Mouse (Mus musculus) hindbrain, embryonic 10.5 days (tissue): ENCODE data around the gene 4930451I11Rik. TPM values are rescaled to one million over a fixed set of nuclear protein-coding genes. Genes with fewer than 3 reads are reported as not detected.

Experiments
- DNase-seq: peaks from one replicate; pipeline ENCODE4 v3.0.0-alpha.2; 2017; ENCODE audit warnings: low spot score
- H3K27ac ChIP-seq: fragments of 300-500 bp; sonication (generic); 2 replicates; pipeline ENCODE4 v1.5.1; 2016; ENCODE audit warnings: mild to moderate bottlenecking, moderate library complexity
- H3K27me3 ChIP-seq: fragments of 300-500 bp; sonication (generic); 2 replicates; pipeline ENCODE4 v1.6.1; 2016; ENCODE audit warnings: mild to moderate bottlenecking; ENCODE audit not compliant: poor library complexity, insufficient read depth, severe bottlenecking
- H3K36me3 ChIP-seq: fragments of 300-500 bp; sonication (generic); 2 replicates; pipeline ENCODE4 v1.6.1; 2016; ENCODE audit warnings: mild to moderate bottlenecking, moderate library complexity
- H3K4me1 ChIP-seq: fragments of 300-500 bp; sonication (generic); replicated peaks from 2 replicates; pipeline ENCODE4 v1.6.1; 2016; ENCODE audit warnings: mild to moderate bottlenecking
- H3K4me3 ChIP-seq: fragments of 300-500 bp; sonication (generic); 2 replicates; pipeline ENCODE4 v1.5.1; 2016; ENCODE audit warnings: mild to moderate bottlenecking, moderate library complexity
- H3K9me3 ChIP-seq: fragments of 300-500 bp; sonication (generic); 2 replicates; pipeline ENCODE4 v1.6.1; 2016; ENCODE audit warnings: mild to moderate bottlenecking, moderate library complexity
- WGBS: fragments of 180-500 bp; shearing (Covaris S2); methylation state at CpG from one replicate; pipeline ENCODE4 v1.1.7; 2016; 5-methylcytosine and 5-hydroxymethylcytosine counted together
- polyA plus RNA-seq: library from polyadenylated mRNA; unstranded; fragments of >200 nt; fragmentation: Nextera tagmentation; extraction: Ambion mirVana; gene quantifications from 2 replicates; pipeline ENCODE4 v1.2.1, GENCODE M21; 2016

The 4930451I11Rik gene
- polyA plus RNA-seq, 1 experiment from 2014 or later, result not detected

GRCm38 (mm10) chr7:126855641-126856040 is 24.2 kb upstream of the 4930451I11Rik start:
- DNase-seq, result no peak
- no peak overlapping the region for H3K4me3 ChIP-seq
- WGBS, result 89% methylated on average over 3 of the region's 3 CpGs
- H3K27ac ChIP-seq, result no peak overlapping the region
- peaks cover 9% of the 10 kb centered on the region for H3K27me3 ChIP-seq
- H3K9me3 ChIP-seq, result no peaks in the 10 kb centered on the region
- H3K36me3 ChIP-seq, result peaks cover 98% of the 10 kb centered on the region
- H3K4me1 ChIP-seq, result peaks cover 22% of the 10 kb centered on the region

GRCm38 (mm10) chr7:126853454-126853853 is 22.0 kb upstream of the 4930451I11Rik start:
- peaks cover 36% of the 10 kb centered on the region for H3K4me1 ChIP-seq

GRCm38 (mm10) chr7:126851192-126851591 is 19.8 kb upstream of the 4930451I11Rik start:
- no peaks in the 10 kb centered on the region for H3K9me3 ChIP-seq
- peaks cover 49% of the 10 kb centered on the region for H3K27me3 ChIP-seq
- peaks cover 57% of the 10 kb centered on the region for H3K36me3 ChIP-seq
- peaks cover 50% of the 10 kb centered on the region for H3K4me1 ChIP-seq
- H3K27ac ChIP-seq, result 0 out of 2 replicates have a peak overlapping the region, but pooled peaks have one; percentile 24
- DNase-seq, result no peak
- H3K4me3 ChIP-seq, result no peak overlapping the region
- 32% methylated on average over 12 of the region's 12 CpGs for WGBS

More at GRCm38 (mm10) chr7:126853454-126853853, 22.0 kb upstream of the 4930451I11Rik start:
- Histone ChIP-seq H3K36me3 (peaks cover 80% of the 10 kb centered on the region), H3K27ac (no peak overlapping the region), H3K27me3 (peaks cover 31% of the 10 kb centered on the region), H3K9me3 (no peaks in the 10 kb centered on the region), H3K4me3 (no peak overlapping the region)
- no peak for DNase-seq
- 95% methylated on average over 5 of the region's 5 CpGs for WGBS

GRCm38 (mm10) chr7:126850161-126850560 is 18.7 kb upstream of the 4930451I11Rik start:
- Histone ChIP-seq H3K27ac (no peak overlapping the region), H3K4me1 (peaks cover 50% of the 10 kb centered on the region), H3K4me3 (no peak overlapping the region), H3K36me3 (peaks cover 47% of the 10 kb centered on the region), H3K9me3 (no peaks in the 10 kb centered on the region), H3K27me3 (peaks cover 49% of the 10 kb centered on the region)
- 93% methylated on average over 6 of the region's 6 CpGs for whole genome bisulfite sequencing
- no peak for DNase-seq

GRCm38 (mm10) chr7:126848794-126849193 is 17.4 kb upstream of the 4930451I11Rik start:
- Histone ChIP-seq H3K27me3 (peaks cover 49% of the 10 kb centered on the region), H3K27ac (peak overlapping the region; percentile 85), H3K4me3 (peak overlapping the region; percentile 73), H3K9me3 (no peaks in the 10 kb centered on the region), H3K4me1 (peaks cover 50% of the 10 kb centered on the region), H3K36me3 (peaks cover 33% of the 10 kb centered on the region)
- no peak for DNase-seq
- 26% methylated on average over 10 of the region's 10 CpGs for WGBS

- under 1% methylated on average over 74 of the region's 74 CpGs for WGBS
- DNase-seq, result peak; percentile 77
- peaks cover 57% of the 10 kb centered on the region for H3K27me3 ChIP-seq
- no peaks in the 10 kb centered on the region for H3K9me3 ChIP-seq
- H3K36me3 ChIP-seq, result peaks cover 23% of the 10 kb centered on the region
- H3K4me3 ChIP-seq, result peak overlapping the region; percentile 73
- peaks cover 50% of the 10 kb centered on the region for H3K4me1 ChIP-seq
- peak overlapping the region; percentile 85 for H3K27ac ChIP-seq
These were observed 16.3 kb upstream of the 4930451I11Rik start for GRCm38 (mm10) chr7:126847421-126848398.

GRCm38 (mm10) chr7:126847116-126847420 is 15.6 kb upstream of the 4930451I11Rik start, which contains the start of gene Doc2a:
Gene Doc2a, plus strand, starts transcription at chr7:126847416.
- no peak for DNase-seq
- Histone ChIP-seq H3K27me3 (peaks cover 57% of the 10 kb centered on the region), H3K36me3 (peaks cover 16% of the 10 kb centered on the region), H3K4me3 (peak within 1 kb of the TSS; percentile 73), H3K4me1 (peaks cover 46% of the 10 kb centered on the region), H3K9me3 (no peaks in the 10 kb centered on the region), H3K27ac (peak within 1 kb of the TSS; percentile 85)
- WGBS, result 28% methylated on average over 4 of the region's 4 CpGs

GRCm38 (mm10) chr7:126845516-126845915 is 14.1 kb upstream of the 4930451I11Rik start:
- 59% methylated on average over 2 of the region's 2 CpGs for WGBS

GRCm38 (mm10) chr7:126843276-126843675 is 11.8 kb upstream of the 4930451I11Rik start:
- Histone ChIP-seq H3K27ac (no peak overlapping the region), H3K9me3 (no peaks in the 10 kb centered on the region), H3K4me1 (peaks cover 16% of the 10 kb centered on the region), H3K36me3 (no peaks in the 10 kb centered on the region), H3K27me3 (peaks cover 24% of the 10 kb centered on the region), H3K4me3 (no peak overlapping the region)
- 85% methylated on average over 9 of the region's 9 CpGs for WGBS
- DNase-seq, result no peak

More at GRCm38 (mm10) chr7:126845516-126845915, 14.1 kb upstream of the 4930451I11Rik start:
- Histone ChIP-seq H3K4me1 (peaks cover 32% of the 10 kb centered on the region), H3K4me3 (no peak overlapping the region), H3K9me3 (no peaks in the 10 kb centered on the region), H3K27ac (no peak overlapping the region), H3K36me3 (peaks cover 2% of the 10 kb centered on the region; the same call in 1 of the 2 replicates), H3K27me3 (peaks cover 46% of the 10 kb centered on the region)
- DNase-seq, result no peak

- Histone ChIP-seq H3K27ac (no peak overlapping the region), H3K36me3 (no peaks in the 10 kb centered on the region)
- 94% methylated on average over 1 of the region's 1 CpGs for WGBS
These were observed 1.9 kb upstream of the 4930451I11Rik start for GRCm38 (mm10) chr7:126833294-126833693.

GRCm38 (mm10) chr7:126832036-126832598 is 678 bp upstream of the 4930451I11Rik start:
- Histone ChIP-seq H3K4me3 (peak overlapping the region; percentile 43), H3K27ac (peak overlapping the region; percentile 66), H3K36me3 (no peaks in the 10 kb centered on the region), H3K4me1 (peaks cover 28% of the 10 kb centered on the region), H3K27me3 (peaks cover 23% of the 10 kb centered on the region), H3K9me3 (no peaks in the 10 kb centered on the region)
- WGBS, result 1% methylated on average over 21 of the region's 21 CpGs
- DNase-seq, result peak; percentile 78

More at GRCm38 (mm10) chr7:126833294-126833693, 1.9 kb upstream of the 4930451I11Rik start:
- Histone ChIP-seq H3K27me3 (peaks cover 23% of the 10 kb centered on the region), H3K9me3 (no peaks in the 10 kb centered on the region), H3K4me3 (no peak overlapping the region), H3K4me1 (peaks cover 28% of the 10 kb centered on the region)
- no peak for DNase-seq

GRCm38 (mm10) chr7:126825952-126826351 is 5.5 kb downstream of the 4930451I11Rik start:
- no peaks in the 10 kb centered on the region for H3K9me3 ChIP-seq
- H3K27ac ChIP-seq, result no peak overlapping the region
- no peak for DNase-seq
- 70% methylated on average over 5 of the region's 5 CpGs for WGBS
- H3K4me3 ChIP-seq, result no peak overlapping the region
- peaks cover 60% of the 10 kb centered on the region for H3K27me3 ChIP-seq
- no peaks in the 10 kb centered on the region for H3K36me3 ChIP-seq
- H3K4me1 ChIP-seq, result peaks cover 52% of the 10 kb centered on the region

- Histone ChIP-seq H3K9me3 (no peaks in the 10 kb centered on the region), H3K4me3 (peak overlapping the region; percentile 20; the same call in 1 of the 2 replicates), H3K4me1 (peaks cover 51% of the 10 kb centered on the region), H3K36me3 (no peaks in the 10 kb centered on the region), H3K27ac (no peak overlapping the region), H3K27me3 (peaks cover 55% of the 10 kb centered on the region)
- no peak for DNase-seq
- 19% methylated on average over 8 of the region's 8 CpGs for WGBS
These were observed 6.0 kb downstream of the 4930451I11Rik start for GRCm38 (mm10) chr7:126825403-126825802.
